11 mouse cellular contexts compared by ENCODE assay signal in genomic region chr2:72981441-72982109, GRCm38 (mm10). TPM values are rescaled to one million over a fixed set of nuclear protein-coding genes. Genes with fewer than 3 reads are reported as not detected.
A peak's percentile ranks its signal among the peaks of the same experiment; 100 is the strongest.
DNase-seq lines count a peak whose midpoint lies in the region; ATAC-seq lines count a peak whose summit lies in the region.
"Had no signal": no experiment of that assay in that cellular context is flagged by ENCODE, and none has a peak within 500 bp of the region (broad histone marks: within the 10 kb centered on the region; RNA-seq: fewer than 3 reads in every experiment).

No protein-coding gene starts in this region.

- DNase-seq in CD4-positive, CD25-positive, alpha-beta regulatory T cell, adult 2 months (ENCODE audit: low read depth, low spot score): peak; percentile 45
- peak; percentile 43 for DNase-seq in 3134 (ENCODE audit: extremely low read depth, insufficient read length, low spot score)
- DNase-seq in embryo, embryonic 10 days (ENCODE audit: low spot score): no peak
- DNase-seq in layer of hippocampus, adult 11-12 months (ENCODE audit: low spot score): no peak
- no peak for DNase-seq in left cerebral cortex, adult 18-20 months (ENCODE audit: low spot score in 2 of 2)
- DNase-seq: thymus, postnatal 25 days had no signal

- WGBS in forebrain, embryonic 13.5 days: 73% methylated on average over 9 of the region's 9 CpGs
- 69% methylated on average over 9 of the region's 9 CpGs for WGBS in liver, embryonic 12.5 days (ENCODE audit: insufficient replicate concordance)

- H3K36me3 ChIP-seq in forebrain, embryonic 13.5 days (ENCODE audit: poor library complexity, severe bottlenecking): no peaks in the 10 kb centered on the region
- peaks cover 5% of the 10 kb centered on the region; the same call in 1 of the 2 replicates for H3K36me3 ChIP-seq in liver, embryonic 12.5 days

- peak overlapping the region; percentile 71 for H3K4me2 ChIP-seq in forebrain, embryonic 13.5 days
- peak overlapping the region; percentile 79 for H3K4me2 ChIP-seq in liver, embryonic 12.5 days

- H3K9ac ChIP-seq in forebrain, embryonic 13.5 days: 0 out of 2 replicates have a peak overlapping the region, but pooled peaks have one; percentile 100
- peak overlapping the region; percentile 100 for H3K9ac ChIP-seq in liver, embryonic 12.5 days

- H3K27me3 ChIP-seq in forebrain, embryonic 13.5 days: no peaks in the 10 kb centered on the region
- no peaks in the 10 kb centered on the region for H3K27me3 ChIP-seq in liver, embryonic 12.5 days (replicated peaks)

- peak overlapping the region; percentile 100 for H3K27ac ChIP-seq in forebrain, embryonic 13.5 days
- H3K27ac ChIP-seq in liver, embryonic 12.5 days: peak overlapping the region; percentile 100

- no peak for ATAC-seq in CD4-positive, CD25-positive, alpha-beta regulatory T cell, adult 4 months
- no peak for ATAC-seq in forebrain, embryonic 13.5 days
- no peak for ATAC-seq in liver, embryonic 12.5 days

- no peaks in the 10 kb centered on the region for H3K9me3 ChIP-seq in forebrain, embryonic 13.5 days (replicated peaks)
- H3K9me3 ChIP-seq in liver, embryonic 12.5 days (replicated peaks): no peaks in the 10 kb centered on the region

- peak overlapping the region; percentile 98 for H3K4me3 ChIP-seq in forebrain, embryonic 13.5 days
- H3K4me3 ChIP-seq in liver, embryonic 12.5 days: peak overlapping the region; percentile 89

- peaks cover 18% of the 10 kb centered on the region for H3K4me1 ChIP-seq in forebrain, embryonic 13.5 days
- H3K4me1 ChIP-seq in liver, embryonic 12.5 days: peaks cover 34% of the 10 kb centered on the region

RNA-seq across cellular contexts. Expression of gene Sp3, which starts 1.3 kb away (rescaled TPM):
- 10 to 100 TPM; 52.0 to 71.4 TPM for polyA plus RNA-seq in CD4-positive, CD25-positive, alpha-beta regulatory T cell, adult 4 months (2017; shearing (Covaris generic))
- polyA plus RNA-seq in forebrain, embryonic 13.5 days (2015; fragmentation: Nextera tagmentation; extraction: Ambion mirVana): 64.3 and 66.6 TPM in 2 replicates
- 45.2 and 47.6 TPM in 2 replicates for polyA plus RNA-seq in liver, embryonic 12.5 days (2016; fragmentation: Nextera tagmentation; extraction: Ambion mirVana)
- total RNA-seq in left cerebral cortex, adult 18-20 months (2021): 10 to 100 TPM; 50.6 to 56.8 TPM

RNA-seq across cellular contexts. Expression of gene Gm11084, which starts 4.9 kb away (rescaled TPM):
- not detected for polyA plus RNA-seq in CD4-positive, CD25-positive, alpha-beta regulatory T cell, adult 4 months (2017; shearing (Covaris generic))
- polyA plus RNA-seq in forebrain, embryonic 13.5 days (2015; fragmentation: Nextera tagmentation; extraction: Ambion mirVana): not detected in 2 replicates
- not detected in 2 replicates for polyA plus RNA-seq in liver, embryonic 12.5 days (2016; fragmentation: Nextera tagmentation; extraction: Ambion mirVana)
- not detected for total RNA-seq in left cerebral cortex, adult 18-20 months (2021)
- total RNA-seq: liver, adult 2 months had no signal
- polyA plus RNA-seq: C2C12; liver, adult 2 months had no signal

Comparison
In these comparisons a context has a peak if more than half of its experiments do, and no peak if none do; other contexts are left out.
1. DNase-seq: peak in CD4-positive, CD25-positive, alpha-beta regulatory T cell, adult 2 months (single experiment) and 3134 (single experiment); none in embryo, embryonic 10 days (single experiment), layer of hippocampus, adult 11-12 months (single experiment) and left cerebral cortex, adult 18-20 months (0 of 2).